Mouse (Mus musculus) liver, embryonic 14.5 days (tissue): ENCODE data around the gene Frmd8.

Experiments
- CTCF ChIP-seq: IDR thresholded peaks from 2 replicates; pipeline ENCODE4 v1.5.1; 2016; ENCODE audit warnings: antibody characterized with exemption, low read depth, control low read depth
- EP300 ChIP-seq: IDR thresholded peaks from 2 replicates; pipeline ENCODE4 v1.6.1; 2016; ENCODE audit warnings: antibody characterized with exemption, low read depth

- TF ChIP-seq CTCF, result no peak
- TF ChIP-seq EP300, result no peak
These were observed 39.8 kb downstream of the Frmd8 start for GRCm38 (mm10) chr19:5835054-5835921.
